Mouse (Mus musculus): ENCODE measurements around the gene Sorl1. TPM values are rescaled to one million over a fixed set of nuclear protein-coding genes. Genes with fewer than 3 reads are reported as not detected.

Sorl1 gene
- polyA plus RNA-seq, 1 experiment, result 25.1 TPM

- Histone ChIP-seq H3K27ac (ENCODE audit: insufficient read depth, low read depth, low read length) (no peak overlapping the region), H3K4me1 (ENCODE audit: control insufficient read depth, insufficient read depth, low read length) (peaks cover 35% of the 10 kb centered on the region)
- no peak for TF ChIP-seq POLR2A (IDR thresholded peaks at IDR 0.05; ENCODE audit: borderline replicate concordance, low read depth, low read length)
- TF ChIP-seq CTCF (IDR thresholded peaks at IDR 0.05; ENCODE audit: low read depth, low read length), result no peak
Observed at GRCm38 (mm10) chr9:42097731-42098473, 26.2 kb downstream of the Sorl1 start.

GRCm38 (mm10) chr9:42097006-42097730, 26.9 kb downstream of the Sorl1 start:
- peaks cover 35% of the 10 kb centered on the region for H3K4me1 ChIP-seq (ENCODE audit: control insufficient read depth, insufficient read depth, low read length)
- no peak overlapping the region for H3K27ac ChIP-seq (ENCODE audit: insufficient read depth, low read depth, low read length)
- TF ChIP-seq CTCF (IDR thresholded peaks at IDR 0.05; ENCODE audit: low read depth, low read length), result no peak
- TF ChIP-seq POLR2A (IDR thresholded peaks at IDR 0.05; ENCODE audit: borderline replicate concordance, low read depth, low read length), result no peak
- no peak overlapping the region for H3K4me3 ChIP-seq (ENCODE audit: insufficient read depth, low read length)

More at GRCm38 (mm10) chr9:42097731-42098473, 26.2 kb downstream of the Sorl1 start:
- H3K4me3 ChIP-seq (ENCODE audit: insufficient read depth, low read length), result no peak overlapping the region

GRCm38 (mm10) chr9:42094752-42095151, 29.3 kb downstream of the Sorl1 start:
- Histone ChIP-seq H3K4me3 (ENCODE audit: insufficient read depth, low read length) (no peak overlapping the region), H3K27ac (ENCODE audit: insufficient read depth, low read depth, low read length) (peak overlapping the region; percentile 26; the same call in 1 of the 2 replicates), H3K4me1 (ENCODE audit: control insufficient read depth, insufficient read depth, low read length) (peaks cover 35% of the 10 kb centered on the region)
- TF ChIP-seq CTCF (IDR thresholded peaks at IDR 0.05; ENCODE audit: low read depth, low read length), result no peak
- TF ChIP-seq POLR2A (IDR thresholded peaks at IDR 0.05; ENCODE audit: borderline replicate concordance, low read depth, low read length), result no peak

- Histone ChIP-seq H3K4me3 (ENCODE audit: insufficient read depth, low read length) (no peak overlapping the region), H3K4me1 (ENCODE audit: control insufficient read depth, insufficient read depth, low read length) (peaks cover 35% of the 10 kb centered on the region), H3K27ac (ENCODE audit: insufficient read depth, low read depth, low read length) (peak overlapping the region; percentile 26; the same call in 1 of the 2 replicates)
- no peak for TF ChIP-seq CTCF (IDR thresholded peaks at IDR 0.05; ENCODE audit: low read depth, low read length)
- TF ChIP-seq POLR2A (IDR thresholded peaks at IDR 0.05; ENCODE audit: borderline replicate concordance, low read depth, low read length), result no peak
Observed at GRCm38 (mm10) chr9:42094028-42094551, 30.0 kb downstream of the Sorl1 start.

- Histone ChIP-seq H3K27ac (ENCODE audit: insufficient read depth, low read depth, low read length) (no peak overlapping the region), H3K4me3 (ENCODE audit: insufficient read depth, low read length) (no peak overlapping the region), H3K4me1 (ENCODE audit: control insufficient read depth, insufficient read depth, low read length) (peaks cover 31% of the 10 kb centered on the region)
- no peak for TF ChIP-seq POLR2A (IDR thresholded peaks at IDR 0.05; ENCODE audit: borderline replicate concordance, low read depth, low read length)
- no peak for TF ChIP-seq CTCF (IDR thresholded peaks at IDR 0.05; ENCODE audit: low read depth, low read length)
Observed at GRCm38 (mm10) chr9:42092749-42093148, 31.3 kb downstream of the Sorl1 start.

- Histone ChIP-seq H3K4me1 (ENCODE audit: control insufficient read depth, insufficient read depth, low read length) (peaks cover 21% of the 10 kb centered on the region), H3K4me3 (ENCODE audit: insufficient read depth, low read length) (no peak overlapping the region), H3K27ac (ENCODE audit: insufficient read depth, low read depth, low read length) (no peak overlapping the region)
- TF ChIP-seq POLR2A (IDR thresholded peaks at IDR 0.05; ENCODE audit: borderline replicate concordance, low read depth, low read length) (no peak), CTCF (IDR thresholded peaks at IDR 0.05; ENCODE audit: low read depth, low read length) (no peak)
Observed at GRCm38 (mm10) chr9:42091561-42091960, 32.5 kb downstream of the Sorl1 start.

- Histone ChIP-seq H3K4me3 (ENCODE audit: insufficient read depth, low read length) (no peak overlapping the region), H3K27ac (ENCODE audit: insufficient read depth, low read depth, low read length) (no peak overlapping the region), H3K4me1 (ENCODE audit: control insufficient read depth, insufficient read depth, low read length) (peaks cover 24% of the 10 kb centered on the region)
- no peak for TF ChIP-seq POLR2A (IDR thresholded peaks at IDR 0.05; ENCODE audit: borderline replicate concordance, low read depth, low read length)
- TF ChIP-seq CTCF (IDR thresholded peaks at IDR 0.05; ENCODE audit: low read depth, low read length), result no peak
Observed at GRCm38 (mm10) chr9:42087921-42088320, 36.2 kb downstream of the Sorl1 start.

- TF ChIP-seq CTCF (IDR thresholded peaks at IDR 0.05; ENCODE audit: low read depth, low read length) (no peak), POLR2A (IDR thresholded peaks at IDR 0.05; ENCODE audit: borderline replicate concordance, low read depth, low read length) (no peak)
- Histone ChIP-seq H3K4me3 (ENCODE audit: insufficient read depth, low read length) (no peak overlapping the region), H3K4me1 (ENCODE audit: control insufficient read depth, insufficient read depth, low read length) (peaks cover 27% of the 10 kb centered on the region), H3K27ac (ENCODE audit: insufficient read depth, low read depth, low read length) (no peak overlapping the region)
Observed at GRCm38 (mm10) chr9:42085970-42086369, 38.1 kb downstream of the Sorl1 start.

GRCm38 (mm10) chr9:42083661-42084067, 40.4 kb downstream of the Sorl1 start:
- TF ChIP-seq CTCF (IDR thresholded peaks at IDR 0.05; ENCODE audit: low read depth, low read length) (no peak), POLR2A (IDR thresholded peaks at IDR 0.05; ENCODE audit: borderline replicate concordance, low read depth, low read length) (no peak)
- H3K4me3 ChIP-seq (ENCODE audit: insufficient read depth, low read length), result no peak overlapping the region
- peak overlapping the region; percentile 26; the same call in 1 of the 2 replicates for H3K27ac ChIP-seq (ENCODE audit: insufficient read depth, low read depth, low read length)
- peaks cover 27% of the 10 kb centered on the region for H3K4me1 ChIP-seq (ENCODE audit: control insufficient read depth, insufficient read depth, low read length)

All from bone marrow macrophage, adult 2 months (primary cell).